Mouse (Mus musculus) spleen, adult 2 months (tissue): ENCODE measurements around the gene Rbm47.

Experiments
- CTCF ChIP-seq: fragments of 200-500 bp; IDR thresholded peaks from 2 replicates; pipeline ENCODE4 v1.5.1; 2011; ENCODE audit warnings: mild to moderate bottlenecking, inconsistent platforms; ENCODE audit not compliant: insufficient read depth, insufficient read length, insufficient replicate concordance; ENCODE audit errors: extremely low read depth
- POLR2A ChIP-seq: fragments of 200-500 bp; IDR thresholded peaks from 2 replicates; pipeline ENCODE4 v1.6.1; 2011; ENCODE audit warnings: low read depth, low read length, inconsistent platforms

- TF ChIP-seq POLR2A (no peak), CTCF (no peak)
Measured at GRCm38 (mm10) chr5:66088247-66088901, 84.5 kb downstream of the Rbm47 start.
